Mouse (Mus musculus): ENCODE data around the gene Acta1.

- TF ChIP-seq CTCF (IDR thresholded peaks at IDR 0.05; ENCODE audit: low read depth, low read length) (no peak), POLR2A (IDR thresholded peaks at IDR 0.05; ENCODE audit: borderline replicate concordance, low read depth, low read length) (no peak)
These were observed 679 bp upstream of the Acta1 start for GRCm38 (mm10) chr8:123895230-123895629.

Data from bone marrow macrophage, adult 2 months (primary cell).